Mouse (Mus musculus) stomach, embryonic 16.5 days (tissue): ENCODE results near the gene Olfr1316. TPM values are rescaled to one million over a fixed set of nuclear protein-coding genes. Genes with fewer than 3 reads are reported as not detected.

Experiments used
- ATAC-seq: fragments of 200-750 bp; cut with Nextera tagmentation; 2 replicates; pipeline ENCODE4 v1.8.0; 2017; ENCODE audit warnings: moderate number of reproducible peaks, moderate TSS enrichment; ENCODE audit not compliant: insufficient read depth, low FRiP score
- H3K27ac ChIP-seq: fragments of 300-500 bp; sonication (generic); 2 replicates; pipeline ENCODE4 v1.5.1; 2014; ENCODE audit warnings: low read length
- H3K27me3 ChIP-seq: fragments of 300-500 bp; sonication (generic); 2 replicates; pipeline ENCODE4 v1.6.1; 2014; ENCODE audit warnings: low read length, control low read depth, mixed read lengths; ENCODE audit not compliant: control insufficient read depth, insufficient read depth
- H3K36me3 ChIP-seq: fragments of 300-500 bp; sonication (generic); 2 replicates; pipeline ENCODE4 v1.6.1; 2014; ENCODE audit warnings: low read length; ENCODE audit not compliant: control insufficient read depth, insufficient read depth
- H3K4me1 ChIP-seq: fragments of 300-500 bp; sonication (generic); 2 replicates; pipeline ENCODE4 v1.6.1; 2014; ENCODE audit warnings: low read length, control low read depth, mixed read lengths; ENCODE audit not compliant: control insufficient read depth, insufficient read depth
- H3K4me2 ChIP-seq: fragments of 300-500 bp; sonication (generic); 2 replicates; pipeline ENCODE4 v1.6.1; 2014; ENCODE audit warnings: low read depth, low read length, mixed read lengths
- H3K4me3 ChIP-seq: fragments of 300-500 bp; sonication (generic); replicated peaks from 2 replicates; pipeline ENCODE4 v1.5.1; 2014; ENCODE audit warnings: mild to moderate bottlenecking, low read length
- H3K9ac ChIP-seq: fragments of 300-500 bp; sonication (generic); 2 replicates; pipeline ENCODE4 v1.6.1; 2014; ENCODE audit warnings: low read length
- H3K9me3 ChIP-seq: fragments of 300-500 bp; sonication (generic); replicated peaks from 2 replicates; pipeline ENCODE4 v1.6.1; 2016; ENCODE audit warnings: low read length, control low read depth; ENCODE audit not compliant: control insufficient read depth
- WGBS: fragments of 180-500 bp; shearing (Covaris S2); extraction: QIAGEN DNeasy Blood & Tissue Kit; methylation state at CpG from one replicate; pipeline ENCODE4 v1.1.7; 2014; 5-methylcytosine and 5-hydroxymethylcytosine counted together
- polyA plus RNA-seq: library from polyadenylated mRNA; unstranded; fragments of >200 nt; fragmentation: Nextera tagmentation; extraction: Ambion mirVana; gene quantifications from 2 replicates; pipeline ENCODE4 v1.2.1, GENCODE M21; 2015

Olfr1316 gene
- polyA plus RNA-seq = not detected in 2 replicates

GRCm38 (mm10) chr2:112134877-112135276 is at the start of gene Olfr1316:
Gene Olfr1316, minus strand, starts transcription at chr2:112134977.
- no peak for ATAC-seq
- no peaks in the 10 kb centered on the region for H3K9me3 ChIP-seq
- H3K4me1 ChIP-seq = no peaks in the 10 kb centered on the region
- no peak within 1 kb of the TSS for H3K9ac ChIP-seq
- H3K4me3 ChIP-seq = no peak within 1 kb of the TSS
- H3K27me3 ChIP-seq = no peaks in the 10 kb centered on the region
- no peaks in the 10 kb centered on the region for H3K36me3 ChIP-seq
- no peak within 1 kb of the TSS for H3K27ac ChIP-seq
- WGBS = 81% methylated on average over 2 of the region's 2 CpGs
- H3K4me2 ChIP-seq = no peak within 1 kb of the TSS

DNA sequence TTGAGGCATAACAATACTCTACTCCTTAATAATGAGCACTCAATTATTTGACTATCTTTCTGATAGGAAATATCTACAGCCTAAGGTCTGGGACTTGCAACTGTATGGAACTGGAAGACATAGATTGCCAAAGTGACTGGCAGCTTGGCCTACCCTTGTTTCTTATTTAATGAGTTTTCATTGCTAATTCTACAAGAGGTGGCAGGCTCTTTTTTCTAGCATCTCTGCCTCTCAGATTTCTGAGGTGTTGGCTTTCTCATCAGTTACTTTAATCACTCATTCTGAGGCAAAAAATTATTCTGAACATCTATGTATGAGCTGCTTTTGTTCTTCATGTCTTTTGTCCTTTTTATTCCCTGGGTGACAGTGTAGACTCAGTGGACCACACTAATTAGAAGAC is 19.1 kb upstream of the Olfr1316 start, which contains the start of gene Olfr1318:
Olfr1318 (plus strand) TSS at position 301 of the 400 bp plus-strand sequence.
- H3K36me3 ChIP-seq = no peaks in the 10 kb centered on the region
- H3K4me1 ChIP-seq = no peaks in the 10 kb centered on the region
- no peak within 1 kb of the TSS for H3K4me3 ChIP-seq
- H3K9me3 ChIP-seq = no peaks in the 10 kb centered on the region
- no peak within 1 kb of the TSS for H3K4me2 ChIP-seq
- no peak within 1 kb of the TSS for H3K27ac ChIP-seq
- H3K9ac ChIP-seq = no peak within 1 kb of the TSS
- no peak for ATAC-seq
- no peaks in the 10 kb centered on the region for H3K27me3 ChIP-seq

GRCm38 (mm10) chr2:112140029-112140428 is 5.3 kb upstream of the Olfr1316 start, which contains the start of gene Olfr1317:
Gene Olfr1317, plus strand, starts transcription at chr2:112140329.
- whole genome bisulfite sequencing = 64% methylated on average over 2 of the region's 2 CpGs
- H3K4me2 ChIP-seq = no peak within 1 kb of the TSS
- no peak within 1 kb of the TSS for H3K27ac ChIP-seq
- H3K4me1 ChIP-seq = no peaks in the 10 kb centered on the region
- H3K4me3 ChIP-seq = no peak within 1 kb of the TSS
- no peaks in the 10 kb centered on the region for H3K27me3 ChIP-seq
- no peaks in the 10 kb centered on the region for H3K9me3 ChIP-seq
- ATAC-seq = no peak
- H3K36me3 ChIP-seq = no peaks in the 10 kb centered on the region
- H3K9ac ChIP-seq = no peak within 1 kb of the TSS

DNA sequence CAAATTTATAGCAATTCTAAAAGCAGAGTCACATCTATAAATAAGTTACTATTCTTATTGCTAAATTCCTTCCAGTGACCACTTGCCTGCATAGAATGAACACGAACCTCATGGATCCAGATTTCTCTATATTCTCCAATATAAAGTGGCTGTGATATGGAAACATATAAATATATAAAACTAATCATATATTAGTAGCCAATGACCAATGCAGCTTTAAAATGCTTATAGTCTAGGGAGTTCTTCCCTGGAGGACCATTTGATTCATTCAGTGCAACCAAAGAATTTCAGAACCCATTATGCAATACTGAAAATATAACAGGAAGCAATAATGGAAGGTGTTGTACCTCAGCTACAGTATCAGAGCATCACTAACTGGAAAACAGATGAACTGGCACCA is 19.4 kb downstream of the Olfr1316 start, which contains the start of gene Olfr1315-ps1:
Olfr1315-ps1 (minus strand) TSS at position 101 of the 400 bp plus-strand sequence.
- Histone ChIP-seq H3K4me1 (no peaks in the 10 kb centered on the region), H3K9me3 (no peaks in the 10 kb centered on the region), H3K9ac (no peak within 1 kb of the TSS), H3K27ac (no peak within 1 kb of the TSS), H3K4me3 (no peak within 1 kb of the TSS), H3K27me3 (no peaks in the 10 kb centered on the region), H3K4me2 (no peak within 1 kb of the TSS), H3K36me3 (no peaks in the 10 kb centered on the region)
- WGBS = 74% methylated on average over 1 of the region's 1 CpGs
- no peak for ATAC-seq

GRCm38 (mm10) chr2:112096681-112097080 is 38.1 kb downstream of the Olfr1316 start, which contains the start of gene Olfr1314:
Gene Olfr1314, minus strand, starts transcription at chr2:112096781.
- Histone ChIP-seq H3K9me3 (no peaks in the 10 kb centered on the region), H3K4me2 (no peak within 1 kb of the TSS), H3K27ac (no peak within 1 kb of the TSS), H3K9ac (no peak within 1 kb of the TSS), H3K36me3 (no peaks in the 10 kb centered on the region), H3K27me3 (no peaks in the 10 kb centered on the region), H3K4me1 (no peaks in the 10 kb centered on the region), H3K4me3 (no peak within 1 kb of the TSS)
- ATAC-seq = no peak

GRCm38 (mm10) chr2:112077743-112078142 is 57.0 kb downstream of the Olfr1316 start, which contains the start of gene Olfr1313:
Gene Olfr1313, minus strand, starts transcription at chr2:112077843.
- H3K9ac ChIP-seq = no peak within 1 kb of the TSS
- H3K9me3 ChIP-seq = no peaks in the 10 kb centered on the region
- no peak within 1 kb of the TSS for H3K27ac ChIP-seq
- no peak within 1 kb of the TSS for H3K4me2 ChIP-seq
- no peaks in the 10 kb centered on the region for H3K27me3 ChIP-seq
- H3K36me3 ChIP-seq = no peaks in the 10 kb centered on the region
- H3K4me3 ChIP-seq = no peak within 1 kb of the TSS
- no peak for ATAC-seq
- H3K4me1 ChIP-seq = no peaks in the 10 kb centered on the region

Other genes starting within 250 kb of the Olfr1316 start
- not detected in 2 replicates for gene Olfr1306, start 218.7 kb downstream of the Olfr1316 start, polyA plus RNA-seq
- not detected in 2 replicates for gene Olfr1307, start 185.5 kb downstream of the Olfr1316 start, polyA plus RNA-seq
- not detected in 2 replicates for gene Olfr1308, start 170.0 kb downstream of the Olfr1316 start, polyA plus RNA-seq
- gene Olfr1309, start 144.7 kb downstream of the Olfr1316 start, polyA plus RNA-seq = not detected in 2 replicates
- gene Olfr1310, start 122.3 kb downstream of the Olfr1316 start, polyA plus RNA-seq = not detected in 2 replicates
- not detected in 2 replicates for gene Olfr1311, start 110.6 kb downstream of the Olfr1316 start, polyA plus RNA-seq
- gene Olfr1312, start 84.7 kb downstream of the Olfr1316 start, polyA plus RNA-seq = not detected in 2 replicates
- not detected in 2 replicates for gene Olfr1313, start 57.1 kb downstream of the Olfr1316 start, polyA plus RNA-seq
- gene Olfr1314, start 38.2 kb downstream of the Olfr1316 start, polyA plus RNA-seq = not detected in 2 replicates
- not detected in 2 replicates for gene Olfr1315-ps1, start 19.5 kb downstream of the Olfr1316 start, polyA plus RNA-seq
- gene Olfr1317, start 5.4 kb upstream of the Olfr1316 start, polyA plus RNA-seq = not detected in 2 replicates
- gene Olfr1318, start 19.2 kb upstream of the Olfr1316 start, polyA plus RNA-seq = not detected in 2 replicates
- gene Lpcat4, start 104.5 kb upstream of the Olfr1316 start, polyA plus RNA-seq = 39.7 and 54.7 TPM in 2 replicates
- gene Nutm1, start 124.3 kb upstream of the Olfr1316 start, polyA plus RNA-seq = 0.05 and 0.11 TPM in 2 replicates
- gene Nop10, start 126.9 kb upstream of the Olfr1316 start, polyA plus RNA-seq = 193 and 215 TPM in 2 replicates
- gene Slc12a6, start 130.8 kb upstream of the Olfr1316 start, polyA plus RNA-seq = 14.6 and 15.1 TPM in 2 replicates
- not detected in 2 replicates for gene Gm21985, start 131.3 kb upstream of the Olfr1316 start, polyA plus RNA-seq
- 107 and 115 TPM in 2 replicates for gene Emc4, start 233.1 kb upstream of the Olfr1316 start, polyA plus RNA-seq
- 39.8 and 46.9 TPM in 2 replicates for gene Katnbl1, start 244.2 kb upstream of the Olfr1316 start, polyA plus RNA-seq